Comparison of ENCODE assay signal across 28 mouse cellular contexts in genomic region chr6:95103706-95104105, GRCm38 (mm10).
"Had no signal": no experiment of that assay in that cellular context is flagged by ENCODE, and none has a peak within 500 bp of the region (broad histone marks: within the 10 kb centered on the region; RNA-seq: fewer than 3 reads in every experiment).

No protein-coding gene starts in this region.

- H3K4me1 ChIP-seq: heart, embryonic 10.5 days; heart, embryonic 12.5 days; hindbrain, embryonic 12.5 days; intestine, embryonic 15.5 days; limb, embryonic 12.5 days had no signal

- H3K4me3 ChIP-seq: gastrocnemius, adult 2 months; heart, embryonic 10.5 days; heart, embryonic 12.5 days; hindbrain, embryonic 10.5 days; hindbrain, embryonic 12.5 days; intestine, embryonic 15.5 days; layer of hippocampus, adult 2 months; left cerebral cortex, adult 2 months; limb, embryonic 10.5 days; limb, embryonic 12.5 days had no signal

- DNase-seq: gastrocnemius, adult 2 months; gastrocnemius, postnatal 10 days; gastrocnemius, postnatal 25 days; heart, adult 18-20 months; heart, postnatal 10 days; heart, postnatal 4 days; kidney, adult 18-20 months; kidney, adult 8-10 months; kidney, postnatal 10 days; kidney, postnatal 25 days; kidney, postnatal 4 days; layer of hippocampus, adult 9-11 months; layer of hippocampus, postnatal 36 days; liver had no signal

- H3K27me3 ChIP-seq: heart, embryonic 12.5 days; intestine, embryonic 15.5 days; limb, embryonic 12.5 days had no signal

- H3K9me3 ChIP-seq: heart, embryonic 10.5 days; heart, embryonic 12.5 days; hindbrain, embryonic 10.5 days; hindbrain, embryonic 12.5 days; intestine, embryonic 15.5 days; limb, embryonic 10.5 days; limb, embryonic 12.5 days had no signal

- H3K36me3 ChIP-seq: heart, embryonic 10.5 days; heart, embryonic 12.5 days; hindbrain, embryonic 10.5 days; hindbrain, embryonic 12.5 days; intestine, embryonic 15.5 days; limb, embryonic 10.5 days; limb, embryonic 12.5 days had no signal

- H3K27ac ChIP-seq: gastrocnemius, adult 2 months; heart, embryonic 10.5 days; hindbrain, embryonic 10.5 days; hindbrain, embryonic 12.5 days; hindbrain, embryonic 14.5 days; intestine, embryonic 15.5 days; layer of hippocampus, adult 2 months; left cerebral cortex, adult 2 months; limb, embryonic 10.5 days; limb, embryonic 12.5 days had no signal

- H3K4me2 ChIP-seq: heart, embryonic 12.5 days; hindbrain, embryonic 12.5 days; hindbrain, embryonic 14.5 days; intestine, embryonic 15.5 days; limb, embryonic 12.5 days; liver, embryonic 11.5 days had no signal

- H3K9ac ChIP-seq: heart, embryonic 12.5 days; hindbrain, embryonic 12.5 days; hindbrain, embryonic 14.5 days; intestine, embryonic 15.5 days; limb, embryonic 12.5 days had no signal

- ATAC-seq: hindbrain, embryonic 16.5 days; inflammation-experienced regulatory T-cells, adult 6 months; intestine, embryonic 15.5 days; intestine, postnatal 0 days had no signal
